Mouse (Mus musculus) left cerebral cortex, postnatal 25 days (tissue): ENCODE data around the gene Uty. TPM values are rescaled to one million over a fixed set of nuclear protein-coding genes. Genes with fewer than 3 reads are reported as not detected.

ENCODE experiments used
- DNase-seq, 2 experiments: peaks; one replicate each; pipeline ENCODE4 v3.0.0; 2022; ENCODE audit warnings: low spot score in 2 of 2, mixed read lengths in 1 of 2
- intact Hi-C: fragments of 180-260 bp; cut with DNase I; formaldehyde crosslinking; loops from one replicate; pipeline ENCODE4 v1.15.1; 2025
- total RNA-seq, 2 experiments: library from RNA; stranded (reverse); gene quantifications; 2 replicates each; pipeline ENCODE4 v1.2.3; 2021

Gene Uty
- total RNA-seq, result 10 to 100 TPM in 1 of 2 experiments, not detected in 1; 26.2 TPM

GRCm38 (mm10) chrY:1245426-1245863 is at the start of gene Uty:
TSS of gene Uty (minus strand) at chrY:1245759.
- peak in 1 of 2 experiments; percentile 92 for DNase-seq
- intact Hi-C loops, result no loop called here

GRCm38 (mm10) chrY:1293708-1294107 is 48.1 kb upstream of the Uty start:
- intact Hi-C loops, result no loop called here

GRCm38 (mm10) chrY:1286171-1286795 is 40.7 kb upstream of the Uty start, which contains the start of gene Ddx3y:
TSS of gene Ddx3y (minus strand) at chrY:1286629.
- intact Hi-C loops, result no loop called here

More at GRCm38 (mm10) chrY:1293708-1294107, 48.1 kb upstream of the Uty start:
- DNase-seq, result no peak

GRCm38 (mm10) chrY:1285735-1286134 is 40.2 kb upstream of the Uty start:
- intact Hi-C loops, result no loop called here
- peak in 1 of 2 experiments; percentile 7 for DNase-seq

More at GRCm38 (mm10) chrY:1286171-1286795, 40.7 kb upstream of the Uty start, which contains the start of gene Ddx3y:
- DNase-seq, result peak in 1 of 2 experiments; percentile 90

DNA sequence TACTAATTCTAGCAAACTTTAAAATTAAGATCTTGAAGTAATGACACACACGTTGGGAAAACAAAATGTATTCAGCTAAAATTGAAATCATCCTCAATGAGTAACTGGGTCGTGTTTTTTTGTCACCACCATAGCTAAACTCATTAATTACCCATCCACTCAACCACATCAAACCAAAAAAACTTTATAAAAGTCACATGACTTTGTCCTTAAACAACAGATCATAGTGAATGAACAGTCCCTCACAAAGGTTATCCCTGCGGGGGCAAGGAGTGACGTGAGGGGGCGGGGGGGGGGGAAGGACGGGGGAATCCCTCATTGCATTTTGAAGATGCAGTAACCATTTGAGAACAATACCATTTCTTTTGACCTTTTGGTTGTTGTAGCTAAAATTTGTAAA is 558 bp upstream of the Uty start:
- no peak for DNase-seq

DNA sequence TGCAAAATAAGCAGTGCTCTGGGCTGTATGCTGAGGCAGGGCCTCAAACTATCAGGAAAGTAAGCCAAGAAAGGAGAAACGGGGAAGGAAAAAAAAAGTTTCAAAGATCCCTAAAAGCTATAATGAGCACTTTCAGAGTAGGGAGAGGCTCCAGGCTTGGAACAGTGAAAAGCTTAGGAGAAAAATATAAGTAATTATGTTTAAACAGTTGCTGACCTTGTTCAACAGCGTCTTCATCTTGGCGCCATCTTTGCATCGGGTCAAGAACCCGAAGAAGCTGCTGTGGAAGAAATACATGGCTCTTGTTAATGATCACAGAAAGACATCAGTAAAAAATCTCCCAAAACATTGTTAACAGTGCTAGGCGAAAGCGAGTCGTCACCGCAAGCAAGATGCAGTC is 619 bp downstream of the Uty start:
- no peak for DNase-seq
- intact Hi-C loops, result no loop called here

More for the DNA sequence above, 558 bp upstream of the Uty start:
- intact Hi-C loops, result no loop called here

DNA sequence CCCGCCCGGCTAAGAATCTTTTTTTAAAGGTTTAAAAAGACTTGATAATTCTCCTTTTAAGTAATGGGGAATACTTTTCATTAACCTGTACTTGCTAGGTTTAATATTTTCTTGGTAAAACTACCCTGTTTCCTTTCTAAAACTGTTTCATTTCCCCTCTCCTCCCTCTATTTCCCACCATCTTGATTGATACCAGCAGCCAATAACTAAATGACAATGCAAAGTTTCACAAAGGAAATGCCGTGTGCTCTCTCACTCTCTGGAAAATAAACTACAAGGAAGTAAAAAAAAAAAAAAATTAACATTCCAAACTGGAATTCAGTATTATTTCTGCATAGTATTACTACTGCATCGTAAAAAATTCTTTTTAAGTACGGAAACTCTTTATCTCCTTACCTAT is 1.1 kb downstream of the Uty start:
- intact Hi-C loops, result no loop called here
- no peak for DNase-seq

GRCm38 (mm10) chrY:1220001-1220400 is 25.6 kb downstream of the Uty start:
- no peak for DNase-seq
- intact Hi-C loops, result no loop called here

DNA sequence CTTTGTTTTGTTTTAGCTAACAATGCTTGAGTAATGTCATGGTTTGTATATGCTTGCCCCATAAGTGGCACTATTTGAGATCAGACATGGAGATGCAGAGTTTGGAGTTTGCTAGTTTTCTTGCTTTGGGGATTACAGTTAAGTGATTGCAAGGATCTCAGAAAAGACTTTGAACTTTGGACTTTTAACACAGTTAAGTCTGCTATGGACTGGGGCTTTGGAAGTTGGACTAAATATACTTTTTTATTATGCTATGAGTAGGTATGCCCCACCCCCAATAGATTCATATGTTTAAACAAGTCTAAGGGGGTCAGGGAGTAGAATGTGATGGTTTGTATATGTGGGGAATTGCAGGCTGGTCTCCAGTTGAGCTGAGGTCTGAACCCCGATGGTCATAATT is 67.1 kb downstream of the Uty start:
- no peak for DNase-seq
- intact Hi-C loops, result no loop called here

DNA sequence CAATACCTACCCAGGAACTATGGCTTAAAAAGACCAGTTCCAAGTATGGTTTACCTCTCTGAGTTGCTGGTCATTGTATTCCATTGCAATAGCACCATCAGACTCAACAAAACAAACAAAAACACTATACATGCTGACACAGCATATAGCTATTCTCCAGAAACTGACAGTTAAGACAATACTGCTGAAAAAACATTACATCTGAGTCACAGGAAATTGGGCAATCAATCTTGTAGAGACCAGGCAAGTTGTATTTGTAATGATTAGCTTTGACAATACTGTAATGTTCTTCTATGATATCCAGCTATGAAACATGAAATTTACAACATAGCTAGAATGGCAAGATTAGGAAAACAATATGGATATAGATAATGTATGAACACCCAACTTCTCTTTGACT is 82.5 kb downstream of the Uty start:
- no peak for DNase-seq
- intact Hi-C loops, result no loop called here

DNA sequence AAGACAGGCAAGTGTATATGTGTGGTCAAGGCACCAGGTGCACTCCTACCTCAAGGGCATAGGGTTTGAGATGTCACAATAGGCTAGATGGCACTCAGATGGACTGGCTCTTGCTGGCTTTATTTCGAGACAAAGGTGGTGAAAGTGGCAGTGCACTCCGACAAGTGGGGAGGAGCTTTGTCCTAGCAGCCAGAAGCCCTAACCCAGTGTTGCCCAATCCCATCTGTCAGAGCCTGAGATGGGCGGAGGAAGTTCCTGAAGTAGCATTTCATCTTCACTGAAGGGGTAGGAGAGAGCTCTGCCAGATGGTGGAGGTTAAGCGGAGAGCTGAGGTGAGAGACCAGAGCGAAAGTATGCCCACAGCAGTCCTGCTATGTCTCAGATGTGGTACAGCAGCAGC is 129.4 kb downstream of the Uty start:
- no peak for DNase-seq
- intact Hi-C loops, result no loop called here

DNA sequence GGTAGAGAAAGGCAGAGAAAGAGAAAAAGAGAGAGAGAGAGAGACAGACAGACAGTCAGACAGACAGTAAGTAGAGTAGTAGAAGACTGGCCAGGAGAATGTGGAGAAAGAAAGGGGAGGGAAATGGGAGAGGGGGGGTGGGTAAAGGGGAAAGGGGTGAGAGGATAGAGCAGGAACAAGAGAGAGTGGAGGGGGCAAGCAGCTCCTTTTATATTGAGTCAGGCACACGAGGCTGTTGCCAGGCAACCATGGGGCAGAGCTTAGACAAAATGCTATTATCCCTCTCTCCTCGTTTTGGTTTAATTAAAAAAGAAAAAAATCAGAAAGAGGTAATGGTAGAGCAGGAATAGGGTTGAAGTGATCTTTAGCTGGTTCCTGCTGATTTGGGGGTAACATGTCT is 131.5 kb downstream of the Uty start:
- no peak for DNase-seq
- intact Hi-C loops, result no loop called here

Other genes with a start within 250 kb of the Uty start
- gene Eif2s3y, start 235.2 kb downstream of the Uty start, total RNA-seq, result 10 to 100 TPM in 1 of 2 experiments, not detected in 1; 53.7 TPM
- gene Ddx3y, start 40.9 kb upstream of the Uty start, total RNA-seq, result 10 to 100 TPM in 1 of 2 experiments, not detected in 1; 52.1 TPM
- gene Usp9y, start 214.0 kb upstream of the Uty start, total RNA-seq, result not detected